Mouse (Mus musculus): ENCODE results near the gene Syngr2.

Syngr2 gene

DNA sequence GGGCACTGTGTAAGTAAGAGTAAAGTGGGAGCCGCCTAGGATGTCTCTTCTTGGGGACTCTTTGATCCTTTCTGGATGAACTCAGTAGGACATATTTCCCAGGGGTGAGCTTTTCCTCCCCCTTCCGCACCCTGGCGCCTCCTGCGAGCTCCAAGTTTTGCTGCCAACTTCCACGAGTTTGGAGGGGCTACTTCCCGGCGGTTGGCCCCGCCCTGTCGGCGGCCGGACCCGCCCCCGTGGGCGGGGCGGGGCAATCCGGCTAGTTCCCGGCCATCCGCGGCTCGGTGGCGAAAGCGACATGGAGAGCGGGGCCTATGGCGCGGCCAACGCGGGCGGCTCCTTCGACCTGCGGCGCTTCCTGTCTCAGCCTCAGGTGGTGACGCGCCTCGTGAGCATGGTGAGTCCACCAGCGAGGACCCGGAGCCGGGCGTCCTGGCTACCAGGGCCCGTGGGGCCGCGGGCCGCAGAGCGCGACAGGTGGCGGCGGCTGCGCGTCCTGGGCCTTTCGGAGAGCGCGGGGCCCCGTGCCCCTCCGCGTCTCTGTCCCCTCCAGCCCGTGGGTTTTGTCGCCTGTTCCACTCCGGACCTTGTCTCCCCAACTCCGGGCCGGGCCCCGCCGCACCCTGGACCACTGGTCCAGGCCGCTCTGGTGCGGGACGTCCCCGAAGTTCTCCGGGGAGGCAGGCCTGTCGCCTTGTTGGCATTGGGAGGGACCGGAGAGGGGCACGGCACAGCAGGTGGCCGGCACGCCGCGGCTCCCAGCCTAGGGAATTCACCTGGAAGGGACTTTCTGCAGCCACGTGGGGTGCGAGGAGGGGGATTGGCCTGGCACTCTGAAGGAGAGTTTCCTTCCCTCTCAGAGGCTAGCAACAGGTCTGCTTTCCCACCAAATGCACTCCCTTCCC is at the start of gene Syngr2, which contains the start of gene Gm20708:
Syngr2 (plus strand) TSS at position 262 of the 905 bp plus-strand sequence.
Gm20708 (plus strand) TSS at position 262 of the 905 bp plus-strand sequence.
- CTCF ChIA-PET = interaction anchor here (1.1 to 1.6 kb wide), 3 partner anchors 8 to 38 kb away, joined by 3 to 5 read pairs (median 4); no protein-coding TSS in a partner anchor

DNA sequence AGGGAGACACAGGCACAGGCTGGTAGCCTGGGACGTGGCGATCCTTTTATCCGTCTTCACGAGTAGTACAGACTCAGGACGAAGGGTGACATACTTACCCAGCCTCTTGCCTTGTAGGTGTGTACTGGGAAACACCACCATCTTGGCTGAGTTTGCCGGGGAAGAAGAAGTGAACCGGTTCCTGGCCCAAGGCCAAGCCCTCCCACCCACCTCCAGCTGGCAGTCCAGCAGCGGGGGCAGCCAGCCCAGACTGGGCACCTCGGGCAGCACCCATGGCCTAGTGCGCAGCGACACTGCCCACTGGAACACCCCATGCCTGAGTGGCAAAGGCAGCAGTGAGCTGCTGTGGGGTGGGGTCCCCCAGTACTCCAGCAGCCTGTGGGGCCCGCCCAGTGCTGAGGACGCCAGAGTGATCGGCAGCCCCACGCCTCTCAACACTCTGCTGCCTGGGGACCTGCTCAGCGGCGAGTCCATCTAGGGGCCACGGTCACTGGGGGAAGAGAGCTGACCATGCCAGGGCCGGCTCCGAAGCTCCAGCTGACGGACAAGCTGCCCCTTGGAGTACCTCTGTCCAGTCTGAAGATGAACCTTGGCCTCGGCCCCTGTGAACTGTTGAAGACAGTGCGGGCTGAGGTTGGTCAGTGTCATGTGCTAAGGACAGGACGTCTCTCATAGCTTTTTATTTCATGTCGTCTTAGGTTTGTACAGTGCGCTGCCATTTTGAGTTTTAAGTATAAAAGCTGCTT is 48.9 kb upstream of the Syngr2 start:
- CTCF ChIA-PET = no interaction called here

DNA sequence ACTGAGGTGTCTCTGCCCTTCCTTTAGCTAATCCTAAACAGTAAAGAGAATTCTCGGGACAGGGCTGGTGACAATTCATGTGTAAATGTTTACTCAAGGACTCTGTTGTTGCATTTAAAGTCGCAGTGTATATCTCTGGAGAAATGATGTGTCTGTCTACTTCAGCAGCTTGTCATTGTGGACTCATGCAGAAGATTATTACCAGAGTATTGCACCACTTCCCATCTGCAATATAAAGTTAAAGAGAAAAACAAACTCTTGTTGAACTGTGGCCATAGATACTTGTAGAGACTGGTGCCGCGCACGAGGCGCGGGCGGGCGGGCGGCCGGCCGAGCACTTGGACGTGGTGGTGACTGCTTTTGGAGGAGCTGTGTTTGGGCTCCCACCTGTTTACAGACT is 47.7 kb upstream of the Syngr2 start:
- CTCF ChIA-PET = interaction anchor here (0.7 kb wide), 1 partner anchor 30 kb away, joined by 4 read pairs; no protein-coding TSS in a partner anchor

DNA sequence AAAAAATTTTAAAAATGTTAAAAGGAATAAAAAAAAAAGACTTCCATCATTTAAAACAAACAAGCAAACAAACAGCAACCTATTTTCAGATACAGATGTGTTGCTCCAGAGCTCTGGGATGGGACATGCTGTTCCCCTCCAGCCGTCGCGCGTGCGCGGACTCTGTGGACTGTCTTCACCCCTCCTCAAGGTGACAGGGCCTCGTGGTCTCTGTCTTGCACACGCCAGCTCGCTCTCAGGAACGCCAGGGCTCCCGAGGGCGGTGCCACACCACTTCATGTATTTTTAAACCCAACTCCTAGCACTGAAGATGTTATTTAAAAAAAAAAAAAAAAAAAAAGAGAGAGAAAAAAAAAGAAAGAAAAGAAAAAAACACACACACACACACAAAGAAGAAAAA is 47.2 kb upstream of the Syngr2 start:
- CTCF ChIA-PET = interaction anchor here (0.7 kb wide), 1 partner anchor 29 kb away, joined by 4 read pairs; no protein-coding TSS in a partner anchor

DNA sequence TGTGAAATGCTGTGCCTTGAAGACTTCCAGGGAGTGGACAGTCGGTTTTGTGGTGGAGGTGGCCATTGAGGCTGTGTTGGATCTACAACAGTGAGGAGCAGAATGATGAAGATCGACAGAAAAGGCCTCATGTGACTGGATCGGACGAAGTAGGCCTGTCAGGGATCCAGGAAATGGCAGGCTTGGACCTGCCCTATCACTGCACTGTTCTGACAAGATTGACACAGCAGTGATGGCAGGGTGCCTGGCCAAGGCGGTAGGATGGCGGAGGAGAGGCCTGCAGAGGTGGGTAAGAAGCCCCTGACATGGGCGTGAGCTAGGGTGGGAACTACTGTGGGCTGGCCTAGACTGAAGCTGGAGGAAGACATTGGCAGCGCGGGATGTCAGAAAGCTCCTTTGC is 45.1 kb upstream of the Syngr2 start:
- CTCF ChIA-PET = no interaction called here

DNA sequence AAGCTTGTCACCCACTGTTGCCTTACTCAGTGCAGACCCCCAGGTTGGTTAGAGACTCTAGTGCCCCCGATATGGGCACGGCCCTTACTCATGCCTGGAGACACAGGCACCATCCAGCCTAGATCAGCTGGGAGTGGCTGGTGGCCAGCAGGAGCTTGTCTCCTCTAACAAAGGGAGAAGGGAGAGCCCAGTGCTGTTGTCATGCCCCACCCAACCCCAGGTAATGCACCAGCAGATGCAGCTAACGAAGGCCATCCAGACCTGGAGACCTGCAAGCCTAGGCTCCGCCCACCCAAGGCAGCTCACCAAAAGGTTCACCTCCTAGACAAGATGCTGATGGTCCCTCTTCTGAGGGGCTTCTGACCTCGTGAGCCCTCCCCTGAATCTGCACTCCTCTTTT is 44.1 kb upstream of the Syngr2 start:
- CTCF ChIA-PET = interaction anchor here (0.7 kb wide), 1 partner anchor 55 kb away, joined by 4 read pairs; no protein-coding TSS in a partner anchor

DNA sequence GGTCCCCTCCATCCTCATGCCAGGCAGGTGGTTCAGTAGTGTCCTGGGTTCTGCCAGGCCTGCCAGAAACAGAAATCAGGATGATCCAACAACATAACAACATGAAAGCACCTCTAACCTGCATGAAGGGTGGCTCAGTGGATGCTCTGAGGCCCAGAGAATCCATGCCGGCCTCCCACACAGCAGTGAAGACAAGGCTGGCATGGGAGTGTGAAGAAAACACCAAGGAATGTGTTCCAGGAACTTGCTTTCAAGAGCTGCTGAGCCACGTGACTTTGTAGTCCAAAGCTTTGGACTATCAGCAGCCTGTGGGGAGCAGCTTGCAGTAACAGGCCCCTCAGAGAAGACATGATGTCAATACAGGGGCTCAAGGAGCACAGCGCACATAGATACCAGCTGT is 43.2 kb upstream of the Syngr2 start:
- CTCF ChIA-PET = interaction anchor here (0.5 kb wide), 1 partner anchor 173 kb away, joined by 3 read pairs; no protein-coding TSS in a partner anchor

DNA sequence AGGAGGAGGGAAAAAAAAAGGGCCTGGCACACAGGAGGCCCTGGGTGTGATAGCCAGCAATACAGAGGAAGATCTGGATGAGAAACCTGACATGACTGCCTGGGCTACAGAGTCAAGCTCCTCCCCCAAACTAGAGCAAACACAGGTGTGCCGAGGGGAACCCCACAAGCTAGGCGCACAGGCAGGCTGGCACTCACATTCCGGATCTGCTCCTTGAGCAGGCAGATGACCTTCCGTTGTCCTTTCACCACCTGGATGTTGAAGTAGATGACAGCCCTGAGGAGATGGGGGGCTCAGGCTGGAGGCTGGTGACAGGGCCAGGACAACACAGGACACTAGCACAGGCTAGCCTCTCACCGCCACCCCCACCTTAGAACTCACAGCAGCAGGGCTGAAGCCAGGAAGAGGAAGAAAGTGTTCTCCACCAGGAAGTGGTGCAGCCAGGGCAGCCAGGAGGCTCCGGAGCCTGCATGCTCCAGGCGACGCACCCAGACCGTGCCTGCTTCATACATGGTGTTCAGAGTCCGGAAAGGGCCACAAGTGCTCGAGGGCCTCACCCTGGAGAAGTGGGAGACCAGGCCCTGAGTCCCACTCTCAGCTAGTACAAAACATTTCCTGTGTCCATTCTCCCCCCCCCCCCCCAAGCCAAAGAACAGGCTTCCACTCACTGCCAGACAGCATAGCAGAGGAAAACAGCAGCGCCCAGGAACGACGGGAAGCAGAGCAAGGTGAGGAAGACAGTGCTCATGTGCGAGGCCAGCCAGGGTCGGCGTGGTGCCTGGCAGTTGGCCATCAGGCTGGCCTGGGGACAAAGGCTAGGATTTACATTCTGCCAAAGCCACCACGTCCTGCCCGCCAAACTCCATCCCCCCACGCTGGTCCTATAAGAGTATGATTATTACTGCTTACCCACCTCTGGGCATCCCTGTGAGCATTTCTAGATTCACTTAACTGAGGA is 40.5 kb upstream of the Syngr2 start:
- CTCF ChIA-PET = interaction anchor here (0.6 kb wide), 2 partner anchors 44 to 588 kb away, joined by 3 to 7 read pairs; no protein-coding TSS in a partner anchor

DNA sequence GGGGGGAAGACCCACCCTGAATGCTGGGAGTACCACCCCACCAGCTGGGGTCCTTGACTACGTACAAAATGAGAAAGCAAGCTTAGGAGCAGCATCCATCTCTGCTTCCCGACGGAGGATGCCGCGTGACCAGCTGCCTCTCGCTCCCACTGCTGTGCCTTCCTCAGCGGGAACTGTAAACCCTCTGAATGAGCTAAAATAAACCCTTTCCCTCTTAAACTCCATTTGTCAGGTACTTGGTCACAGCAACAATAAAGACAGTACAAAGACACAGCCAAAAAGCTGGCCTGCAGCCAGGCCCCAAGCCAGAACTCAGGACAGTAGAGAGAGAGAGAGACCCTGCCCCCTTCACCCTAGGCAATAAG is 39.8 kb upstream of the Syngr2 start:
- CTCF ChIA-PET = interaction anchor here (0.6 kb wide), 1 partner anchor 45 kb away, joined by 3 read pairs; no protein-coding TSS in a partner anchor

DNA sequence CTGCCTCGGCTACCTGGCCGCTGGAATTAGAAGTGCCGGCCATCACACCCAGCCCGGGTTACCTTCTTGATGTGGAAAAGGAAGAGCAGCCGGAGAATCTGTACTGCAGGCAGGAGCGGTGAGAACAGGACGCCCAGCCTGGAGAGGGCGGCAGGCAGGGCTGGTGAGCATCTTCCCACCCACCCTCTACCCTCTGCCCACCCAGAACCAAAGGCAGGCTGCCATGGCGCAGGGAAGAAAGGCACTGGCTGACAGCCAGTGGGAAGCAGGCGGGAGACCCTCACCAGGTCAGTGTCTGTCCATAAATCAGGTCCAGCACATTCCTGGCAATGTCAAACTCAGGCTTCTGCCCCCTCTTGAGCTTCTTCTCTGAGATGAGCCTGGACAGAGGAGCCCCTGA is 39.1 kb upstream of the Syngr2 start:
- CTCF ChIA-PET = no interaction called here

DNA sequence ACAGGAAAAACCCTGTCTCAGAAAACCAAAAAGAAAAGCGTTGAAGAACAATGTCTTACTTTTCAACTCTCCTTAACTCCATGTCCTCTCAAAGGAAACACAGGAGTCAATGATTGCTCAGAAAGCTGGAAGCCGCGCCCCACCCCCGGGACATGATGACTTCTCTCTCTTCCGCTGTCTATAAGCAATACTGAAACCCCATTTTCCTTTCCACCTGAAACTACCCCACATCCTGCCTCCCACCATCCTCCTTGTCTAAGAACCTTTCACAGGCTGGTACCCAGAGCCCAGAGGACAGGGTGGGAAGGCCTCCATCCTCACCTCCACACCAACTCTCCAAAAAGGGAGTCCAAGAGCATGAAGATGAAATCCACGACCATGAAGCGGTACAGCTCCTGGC is 37.1 kb upstream of the Syngr2 start:
- CTCF ChIA-PET = interaction anchor here (0.7 kb wide), 1 partner anchor 106 kb away, joined by 3 read pairs; no protein-coding TSS in a partner anchor

DNA sequence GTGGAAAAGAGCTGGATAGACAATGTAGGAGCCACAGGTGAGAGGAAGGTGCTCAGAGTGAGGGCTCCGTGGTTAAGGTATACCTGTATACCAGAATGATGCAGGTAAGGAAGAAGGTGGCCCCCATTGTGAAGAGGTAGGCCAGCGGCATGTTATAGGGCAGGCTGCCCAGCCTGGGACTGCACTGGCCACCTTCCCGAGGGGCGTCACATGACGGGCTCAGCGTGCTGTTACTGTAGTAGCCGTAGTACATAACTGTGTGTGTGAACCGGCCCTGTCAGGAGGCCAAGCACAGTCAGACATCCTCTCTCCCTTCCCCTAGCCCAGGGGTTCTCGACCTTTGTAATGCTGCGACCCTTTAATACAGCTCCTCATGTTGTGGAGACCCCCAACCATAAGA is 34.5 kb upstream of the Syngr2 start:
- CTCF ChIA-PET = no interaction called here

DNA sequence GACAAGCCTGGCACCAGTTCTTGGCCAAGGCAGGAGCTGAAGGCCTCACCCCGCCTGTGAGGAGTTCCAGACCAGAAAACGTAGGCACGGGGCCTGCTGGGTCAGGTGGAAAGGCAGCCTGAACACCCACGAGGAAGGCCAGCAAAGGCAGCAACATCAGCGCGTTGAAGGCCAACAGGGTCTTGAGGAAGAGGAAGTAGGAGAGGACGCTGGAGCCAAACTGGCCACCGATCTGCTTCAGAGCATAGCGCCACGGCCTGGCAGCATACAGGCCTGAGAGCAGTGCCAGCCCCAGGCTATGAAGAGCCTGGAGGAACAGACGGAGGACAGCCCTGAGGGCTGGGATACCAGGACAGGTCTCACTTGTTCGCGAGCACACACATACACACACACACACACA is 33.9 kb upstream of the Syngr2 start:
- CTCF ChIA-PET = no interaction called here

DNA sequence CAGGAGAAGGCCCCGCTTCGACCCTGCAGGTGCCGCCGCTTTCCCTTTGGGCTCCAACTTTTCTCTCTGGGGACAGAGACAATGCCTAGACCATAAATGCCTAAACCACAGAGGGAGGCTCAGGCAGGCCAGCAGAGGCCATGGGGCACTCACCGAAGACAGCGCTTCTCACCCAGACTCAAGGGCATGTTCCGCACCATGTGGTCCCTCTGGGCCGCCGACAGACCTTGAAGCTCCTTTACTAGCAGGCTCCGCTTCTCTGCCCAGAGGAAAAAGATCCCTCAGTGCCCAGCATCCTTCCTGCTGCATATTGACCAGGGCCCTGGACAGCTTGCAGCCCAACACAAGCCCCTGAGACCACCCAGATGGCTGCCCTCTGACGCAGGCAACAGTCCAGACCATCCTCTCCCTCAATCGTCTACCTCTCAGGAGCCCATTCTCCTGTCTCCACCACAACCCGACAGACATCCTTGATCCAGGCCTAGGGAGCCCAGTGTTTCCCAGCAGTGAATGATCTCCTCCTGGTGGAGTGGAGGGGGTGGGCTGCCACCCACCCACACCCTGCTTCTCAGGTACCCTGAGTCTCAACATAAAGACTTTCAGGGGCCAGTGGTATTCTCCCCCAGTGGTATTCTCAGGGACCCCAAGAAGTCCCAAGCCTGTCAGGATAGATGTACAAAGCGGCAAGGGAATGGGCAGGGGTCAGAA is 33.2 kb upstream of the Syngr2 start:
- CTCF ChIA-PET = no interaction called here

DNA sequence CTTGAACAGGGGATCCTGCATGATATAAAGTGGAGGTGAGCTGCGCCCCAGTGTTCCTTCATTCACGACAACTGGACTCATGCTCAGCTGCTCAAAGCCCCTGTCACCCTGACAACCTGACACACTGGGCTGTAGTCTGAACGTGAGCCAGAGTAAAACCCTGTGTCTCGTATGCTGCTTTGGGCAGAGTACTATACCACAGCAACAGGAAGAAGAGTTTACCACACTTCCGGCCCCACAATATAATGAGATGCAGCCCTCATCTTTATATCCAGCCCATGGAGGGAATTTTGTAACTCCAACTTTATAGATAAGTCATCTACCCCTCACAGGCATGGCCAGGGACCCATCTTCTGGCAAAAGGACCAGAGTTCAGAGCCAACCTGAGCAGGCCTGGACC is 32.4 kb upstream of the Syngr2 start:
- CTCF ChIA-PET = no interaction called here

DNA sequence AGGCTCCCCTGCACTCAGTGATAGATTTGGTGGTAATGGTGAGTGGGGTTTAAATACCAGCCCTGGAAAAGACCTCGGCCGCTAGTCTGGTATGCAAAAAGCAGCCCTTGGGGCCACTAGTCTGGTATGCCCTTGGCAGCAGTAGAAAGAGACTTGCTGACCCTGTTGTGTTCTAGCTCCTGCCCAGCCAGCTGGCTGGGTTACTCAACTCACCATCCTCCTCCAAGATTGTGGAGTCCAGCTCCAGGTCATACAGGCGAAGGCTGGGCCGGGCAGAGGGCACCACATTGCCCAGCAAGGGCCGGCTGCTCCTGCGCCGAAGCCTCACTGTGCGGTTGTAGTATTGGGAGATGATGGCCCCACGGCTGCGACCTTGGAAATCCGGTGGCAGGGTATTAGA is 31.4 kb upstream of the Syngr2 start:
- CTCF ChIA-PET = no interaction called here

DNA sequence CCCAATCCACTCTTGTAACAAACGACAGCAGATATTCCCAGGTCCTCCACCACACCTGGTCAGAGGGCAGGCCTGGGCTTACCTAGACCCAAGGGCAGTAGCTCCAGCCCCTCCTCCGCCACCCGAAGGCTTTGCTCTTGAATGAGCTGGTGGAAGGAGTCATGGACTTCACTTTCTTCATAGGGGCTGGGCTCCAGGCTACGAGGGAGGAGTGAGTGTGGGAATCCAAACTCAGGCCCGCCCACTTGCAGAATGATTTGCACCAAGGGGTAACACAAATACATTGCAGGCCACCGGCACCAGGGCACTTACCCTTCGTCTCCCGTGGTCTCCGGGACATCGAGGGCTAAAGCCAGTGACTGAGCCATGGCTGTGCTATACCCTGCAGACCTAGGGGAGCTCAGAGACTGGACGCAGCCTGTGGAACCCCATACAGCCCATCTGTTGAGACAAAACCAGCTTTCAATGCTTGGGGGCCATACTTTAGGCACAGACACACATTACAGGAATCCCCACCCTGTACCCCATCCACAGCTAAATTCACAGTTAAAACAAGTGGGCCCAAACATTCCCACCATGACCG is 30.5 kb upstream of the Syngr2 start:
- CTCF ChIA-PET = interaction anchor here (0.6 to 1.2 kb wide), 5 partner anchors 10 to 360 kb away, joined by 3 to 5 read pairs (median 3); no protein-coding TSS in a partner anchor

DNA sequence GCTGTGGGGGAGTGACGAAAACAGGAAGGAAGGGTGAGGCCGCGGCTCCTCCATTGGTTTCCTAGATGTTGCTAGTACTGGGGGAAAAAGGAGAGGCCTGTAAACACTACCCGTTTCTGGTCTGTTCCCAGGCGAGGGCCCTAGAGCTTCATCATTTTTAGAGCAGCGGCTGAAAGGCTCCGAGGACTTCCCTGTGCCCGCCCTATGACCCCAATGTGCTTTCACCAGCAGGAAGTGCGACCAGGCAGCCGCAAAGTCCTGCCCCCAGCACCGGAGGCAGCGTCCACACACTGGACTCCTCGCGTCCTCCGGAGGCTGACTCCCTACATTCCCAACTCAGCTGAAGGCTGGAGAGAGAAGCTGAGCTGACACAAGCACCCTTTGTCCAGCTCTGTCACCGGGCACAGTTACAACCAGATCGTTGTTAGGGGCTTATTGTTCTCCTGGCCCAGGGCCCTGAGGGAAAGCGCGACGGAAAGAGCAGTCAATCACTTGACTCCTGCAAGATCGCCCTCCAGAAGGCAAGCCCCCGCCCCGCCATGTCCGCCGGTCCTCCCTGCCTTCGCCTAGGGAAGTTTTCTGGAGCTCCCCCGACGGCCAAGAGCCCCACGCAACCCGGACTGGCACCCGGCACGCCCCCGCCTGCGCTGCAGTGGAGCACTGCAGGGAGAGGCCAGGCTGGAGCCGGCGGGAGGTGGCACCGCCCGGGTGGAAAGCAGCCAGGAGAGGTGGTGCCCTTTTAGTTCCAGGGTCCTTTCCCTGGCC is 29.9 kb upstream of the Syngr2 start:
- CTCF ChIA-PET = interaction anchor here (0.7 to 1.2 kb wide), 4 partner anchors 9 to 62 kb away, joined by 3 to 5 read pairs (median 3); no protein-coding TSS in a partner anchor

DNA sequence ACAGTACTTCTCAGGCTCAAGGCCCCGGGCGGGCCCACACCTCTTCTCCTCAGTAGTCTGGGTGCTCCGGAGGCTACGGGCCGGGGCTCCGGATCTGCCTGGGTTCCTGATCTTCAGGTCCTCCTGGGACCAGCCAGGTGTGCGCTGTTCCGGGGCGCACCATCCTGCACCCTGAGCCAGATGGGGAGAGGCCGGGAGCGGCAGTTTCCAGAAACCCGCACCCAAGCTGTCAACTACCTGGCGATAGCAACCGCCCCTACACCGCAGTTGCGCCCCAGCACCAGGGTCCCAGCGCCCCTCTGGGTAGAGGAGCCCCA is 29.3 kb upstream of the Syngr2 start:
- CTCF ChIA-PET = interaction anchor here (1.2 kb wide), 1 partner anchor 62 kb away, joined by 3 read pairs; no protein-coding TSS in a partner anchor
